Mouse (Mus musculus) G1E-ER4 (cell line): ENCODE results near the gene Mast4. TPM values are rescaled to one million over a fixed set of nuclear protein-coding genes. Genes with fewer than 3 reads are reported as not detected.

Source experiments
- GATA1 ChIP-seq: IDR thresholded peaks from one replicate; pipeline ENCODE4 v1.8.0; 2012; ENCODE audit warnings: low read length, inconsistent platforms
- polyA plus RNA-seq: library from polyadenylated mRNA; stranded (reverse); fragments of >175 nt; gene quantifications from 2 replicates; pipeline ENCODE4 v1.2.3, GENCODE M21; 2012

Mast4 gene
- polyA plus RNA-seq, 1 experiment, result 2.4 TPM

- no peak for TF ChIP-seq GATA1
These were observed 402.3 kb downstream of the Mast4 start for GRCm38 (mm10) chr13:102931951-102932350.

- TF ChIP-seq GATA1, result no peak
These were observed 408.3 kb downstream of the Mast4 start for GRCm38 (mm10) chr13:102925844-102926598.

DNA sequence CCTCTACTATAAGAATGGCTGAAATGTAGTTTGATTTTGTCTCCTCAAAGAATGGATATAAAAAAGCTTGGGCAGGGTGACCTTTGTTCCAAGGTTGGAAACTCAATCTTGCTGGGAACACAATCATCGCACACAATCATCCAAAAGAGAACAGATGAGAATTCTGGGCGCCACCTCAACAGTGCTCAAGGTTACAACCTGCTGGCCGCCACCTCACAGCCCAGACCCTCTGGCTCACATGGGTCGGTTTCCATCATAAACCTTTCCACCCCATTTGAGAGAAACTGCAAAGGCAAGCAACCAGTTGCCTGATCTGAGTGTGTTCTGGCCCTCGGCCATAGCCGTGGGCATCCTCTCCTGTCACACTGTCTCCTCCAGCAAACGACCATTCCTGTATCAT is 414.6 kb downstream of the Mast4 start:
- no peak for TF ChIP-seq GATA1

GRCm38 (mm10) chr13:102918616-102919015 is 415.7 kb downstream of the Mast4 start:
- TF ChIP-seq GATA1, result no peak

- TF ChIP-seq GATA1, result no peak
These were observed 419.0 kb downstream of the Mast4 start for GRCm38 (mm10) chr13:102915341-102915740.

- TF ChIP-seq GATA1, result no peak
These were observed 419.5 kb downstream of the Mast4 start for GRCm38 (mm10) chr13:102914800-102915199.

DNA sequence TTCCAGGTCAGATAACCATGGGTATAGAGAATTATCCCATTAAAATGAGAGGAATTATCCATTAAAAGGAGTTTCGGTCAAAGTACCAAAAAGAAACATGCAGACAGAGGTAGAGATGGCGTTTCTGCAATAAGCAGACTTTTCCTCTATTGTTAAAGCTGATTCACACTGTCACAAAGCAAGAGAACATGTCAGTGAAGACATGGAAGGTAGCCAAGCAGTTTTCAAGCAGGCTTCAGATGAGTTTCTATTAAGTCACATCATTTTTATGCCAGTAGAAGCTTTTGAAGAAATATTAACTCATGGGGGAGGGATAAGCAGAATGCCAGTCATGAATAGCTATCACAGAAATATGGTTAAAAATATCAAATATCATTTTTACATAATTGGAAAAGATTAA is 420.4 kb downstream of the Mast4 start:
- TF ChIP-seq GATA1, result no peak

DNA sequence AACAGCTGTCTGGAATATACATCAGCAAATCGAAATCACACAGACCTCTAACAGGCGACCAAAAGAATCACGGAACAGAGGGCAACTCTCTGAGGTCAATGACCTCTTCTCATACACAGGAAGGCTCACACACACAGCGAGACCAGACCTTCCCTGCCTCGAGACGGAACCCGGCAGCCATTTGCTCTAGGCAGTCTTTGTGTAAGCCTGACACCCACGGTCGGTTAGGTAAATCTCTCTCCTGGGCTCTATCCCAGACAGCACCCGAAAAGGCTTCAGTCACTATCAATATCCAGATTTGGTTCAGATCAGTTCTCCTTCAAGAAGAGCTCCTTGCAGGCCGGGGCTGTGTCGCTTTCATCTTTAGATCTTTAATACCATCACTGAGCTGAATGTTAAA is 421.4 kb downstream of the Mast4 start:
- no peak for TF ChIP-seq GATA1

GRCm38 (mm10) chr13:102909654-102910418 is 424.5 kb downstream of the Mast4 start:
- no peak for TF ChIP-seq GATA1

DNA sequence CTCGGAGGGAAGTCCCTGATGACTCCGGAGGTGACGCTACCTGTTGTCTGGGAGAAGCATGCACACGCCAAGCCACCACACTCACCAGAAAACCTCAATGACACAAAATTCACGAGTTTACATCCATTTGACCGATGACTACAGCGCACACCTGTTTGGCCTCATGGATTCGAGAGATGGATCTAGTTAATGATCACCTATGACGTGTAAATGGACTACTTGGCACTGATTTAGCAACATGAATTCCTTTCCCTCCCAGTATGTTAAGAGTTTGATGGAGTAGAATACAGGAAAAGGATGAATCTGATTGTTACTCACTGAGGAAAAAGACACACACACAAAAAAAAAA is 427.7 kb downstream of the Mast4 start:
- no peak for TF ChIP-seq GATA1

DNA sequence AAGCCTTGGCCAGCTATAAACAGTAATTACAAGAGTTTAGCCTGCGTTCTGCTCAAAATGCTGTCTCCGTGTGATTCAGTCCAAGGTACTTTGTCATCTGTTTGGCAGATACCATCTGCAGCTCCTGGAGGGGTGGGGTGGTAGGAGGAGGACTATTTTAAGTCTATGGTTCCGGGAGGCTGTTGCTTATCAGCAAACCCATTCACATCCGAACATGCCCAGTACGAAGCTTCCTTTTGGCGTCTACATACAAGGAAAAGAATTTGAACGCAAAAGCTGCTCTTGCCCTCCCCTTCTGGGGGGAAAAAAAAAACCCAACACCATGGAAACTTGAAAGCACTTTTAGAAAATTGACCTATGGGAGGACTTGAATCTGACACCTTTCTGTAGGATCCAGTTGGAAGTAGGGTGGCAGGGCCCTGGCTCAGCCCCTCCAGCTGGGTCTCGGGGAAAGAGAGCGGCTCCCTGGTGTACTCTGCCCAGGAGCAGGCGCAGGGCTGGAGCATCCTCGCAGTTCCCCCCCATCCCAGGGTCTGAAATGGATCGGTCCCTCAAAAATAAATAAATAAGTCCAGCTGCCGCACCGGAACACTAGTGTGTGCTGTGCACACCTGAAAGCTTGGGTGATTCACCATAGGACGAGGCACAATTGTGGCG is 428.2 kb downstream of the Mast4 start:
- no peak for TF ChIP-seq GATA1

- TF ChIP-seq GATA1, result no peak
These were observed 428.8 kb downstream of the Mast4 start for GRCm38 (mm10) chr13:102905361-102905950.

GRCm38 (mm10) chr13:102903689-102904088 is 430.6 kb downstream of the Mast4 start:
- no peak for TF ChIP-seq GATA1

GRCm38 (mm10) chr13:102902123-102902522 is 432.2 kb downstream of the Mast4 start:
- no peak for TF ChIP-seq GATA1

DNA sequence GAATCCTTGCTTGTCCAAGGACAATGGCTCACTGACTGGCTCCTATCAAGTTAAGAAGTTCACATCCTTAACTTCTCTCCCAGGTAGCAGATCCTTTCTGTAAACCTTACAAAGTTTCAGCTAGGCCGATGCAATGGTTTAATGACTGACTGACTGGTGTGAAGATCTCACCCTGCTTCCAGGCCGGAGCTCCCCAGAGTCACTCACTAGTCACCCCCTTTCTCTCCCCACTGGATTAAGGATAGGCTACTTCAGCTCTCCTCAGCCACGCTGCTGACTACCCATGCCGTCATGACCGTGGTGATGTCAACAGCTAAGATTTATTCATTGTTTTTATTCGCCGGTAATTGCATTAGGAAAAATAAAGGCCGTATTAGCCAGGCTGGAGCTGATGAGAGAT is 433.8 kb downstream of the Mast4 start:
- no peak for TF ChIP-seq GATA1

- no peak for TF ChIP-seq GATA1
These were observed 434.2 kb downstream of the Mast4 start for GRCm38 (mm10) chr13:102900083-102900420.
